Mouse (Mus musculus): ENCODE measurements around the gene Trim33. TPM values are rescaled to one million over a fixed set of nuclear protein-coding genes. Genes with fewer than 3 reads are reported as not detected.

The Trim33 gene
- polyA plus RNA-seq, 1 experiment from 2014 or later = 35.4 TPM

DNA sequence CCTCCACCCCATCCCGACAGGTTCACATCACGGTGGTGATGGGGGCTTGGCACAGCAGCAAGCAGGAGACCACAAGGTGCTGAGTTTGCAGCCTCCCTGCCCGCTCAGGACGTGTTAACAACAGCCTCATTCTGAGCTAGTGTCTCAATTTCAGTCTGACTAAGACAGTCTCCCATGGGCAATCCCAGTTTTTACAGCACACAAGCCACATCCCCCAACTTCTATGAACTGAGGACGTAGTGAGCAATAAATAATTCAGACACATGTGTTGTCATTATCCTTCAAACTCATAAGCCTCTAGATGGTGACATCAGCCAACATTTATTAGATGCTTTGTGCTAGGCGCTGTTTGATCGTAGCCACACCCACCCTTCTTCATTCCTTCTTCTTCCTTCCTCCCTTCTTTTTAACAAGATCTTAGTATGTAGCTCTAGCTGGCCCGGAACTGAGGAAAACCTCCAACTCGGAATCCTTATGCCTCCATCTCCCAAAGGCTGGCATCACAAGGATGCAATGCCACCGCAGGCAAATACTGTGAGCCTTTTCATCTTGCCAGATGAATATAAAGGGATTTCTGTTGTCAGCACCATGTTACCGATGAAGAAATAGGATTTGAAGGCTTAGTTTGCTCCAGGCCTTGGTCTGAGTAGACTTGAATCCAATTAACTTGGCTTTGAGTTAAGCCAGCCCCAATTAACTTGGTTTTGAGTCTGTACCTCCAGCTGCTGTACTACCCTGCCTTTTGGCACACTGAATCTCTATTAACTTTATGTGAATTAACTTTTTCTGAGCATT, 88.3 kb downstream of the Trim33 start:
- Histone ChIP-seq H3K4me3 (no peak overlapping the region), H3K9me3 (no peaks in the 10 kb centered on the region), H3K27ac (replicated peaks) (no peak overlapping the region), H3K36me3 (replicated peaks) (no peaks in the 10 kb centered on the region), H3K4me1 (no peaks in the 10 kb centered on the region), H3K27me3 (replicated peaks; ENCODE audit: low read depth, poor library complexity, severe bottlenecking) (no peaks in the 10 kb centered on the region)
- no peak for DNase-seq (ENCODE audit: low spot score)
- WGBS = 80% methylated on average over 11 of the region's 11 CpGs

DNA sequence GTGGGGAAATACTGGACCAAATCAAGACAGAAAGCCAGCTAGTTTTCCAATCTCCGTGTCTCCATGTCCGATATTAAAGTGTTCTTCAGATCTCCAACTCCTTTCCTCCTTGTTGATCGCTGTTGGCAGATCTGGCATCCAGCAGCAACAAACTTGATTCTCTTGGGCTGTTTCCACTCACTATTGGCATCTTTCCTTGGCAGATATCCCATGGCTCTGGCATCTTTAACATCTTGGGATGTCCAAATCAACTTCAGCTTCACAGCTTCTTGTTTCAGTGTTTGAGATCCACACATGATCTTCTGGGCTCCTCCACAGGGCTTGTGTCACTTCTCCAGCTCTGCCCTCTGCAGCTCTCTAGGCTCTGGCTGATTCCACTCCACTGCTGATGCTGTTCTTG, 89.6 kb downstream of the Trim33 start:
- no peaks in the 10 kb centered on the region for H3K36me3 ChIP-seq (replicated peaks)
- H3K9me3 ChIP-seq = no peaks in the 10 kb centered on the region
- no peak overlapping the region for H3K27ac ChIP-seq (replicated peaks)
- H3K4me1 ChIP-seq = no peaks in the 10 kb centered on the region
- 95% methylated on average over 3 of the region's 3 CpGs for WGBS
- DNase-seq (ENCODE audit: low spot score) = no peak
- no peaks in the 10 kb centered on the region for H3K27me3 ChIP-seq (replicated peaks; ENCODE audit: low read depth, poor library complexity, severe bottlenecking)
- H3K4me3 ChIP-seq = no peak overlapping the region

- H3K27ac ChIP-seq (replicated peaks) = no peak overlapping the region
- 37% methylated on average over 8 of the region's 8 CpGs for WGBS
- DNase-seq (ENCODE audit: low spot score) = peak; percentile 61
Measured at GRCm38 (mm10) chr3:103374028-103374427, 94.9 kb downstream of the Trim33 start.

DNA sequence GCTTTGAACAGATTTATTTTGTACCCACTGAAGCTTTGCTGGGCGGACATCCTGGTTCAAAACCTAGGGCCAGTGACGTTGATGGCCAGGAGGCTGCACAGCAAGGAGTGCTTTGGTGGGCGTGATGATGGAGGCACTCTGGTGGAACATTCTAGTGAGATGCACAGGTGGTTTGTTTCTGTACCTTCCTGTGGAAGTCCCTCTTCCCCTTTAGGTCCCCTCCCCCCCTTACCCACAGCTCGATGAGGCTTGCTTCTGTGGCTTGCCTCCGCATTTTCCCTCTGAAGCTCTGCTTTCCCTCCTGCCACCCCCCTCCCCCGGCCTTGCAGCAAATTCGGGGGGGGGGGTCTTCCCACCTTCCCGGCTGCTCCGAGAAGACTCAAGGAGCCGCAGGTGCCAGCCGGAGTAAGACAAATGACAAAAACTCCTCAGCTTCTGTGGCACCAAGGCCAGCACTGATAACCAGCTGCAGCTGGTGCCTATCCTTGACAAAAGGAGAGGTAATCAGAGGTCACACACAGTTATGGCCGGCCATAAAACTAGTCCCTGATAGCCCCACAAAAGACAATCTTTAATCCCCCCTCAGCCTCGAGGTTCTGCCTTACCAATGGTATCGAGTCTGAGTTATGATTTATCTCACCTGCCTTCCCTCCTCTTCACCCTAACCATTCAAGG, 96.2 kb downstream of the Trim33 start:
- H3K4me3 ChIP-seq = no peak overlapping the region
- no peaks in the 10 kb centered on the region for H3K36me3 ChIP-seq (replicated peaks)
- H3K27me3 ChIP-seq (replicated peaks; ENCODE audit: low read depth, poor library complexity, severe bottlenecking) = no peaks in the 10 kb centered on the region
- DNase-seq (ENCODE audit: low spot score) = no peak
- H3K9me3 ChIP-seq = no peaks in the 10 kb centered on the region
- no peaks in the 10 kb centered on the region for H3K4me1 ChIP-seq
- H3K27ac ChIP-seq (replicated peaks) = no peak overlapping the region
- 69% methylated on average over 14 of the region's 14 CpGs for WGBS

More at GRCm38 (mm10) chr3:103374028-103374427, 94.9 kb downstream of the Trim33 start:
- H3K4me1 ChIP-seq = no peaks in the 10 kb centered on the region
- H3K9me3 ChIP-seq = no peaks in the 10 kb centered on the region
- H3K36me3 ChIP-seq (replicated peaks) = no peaks in the 10 kb centered on the region
- no peaks in the 10 kb centered on the region for H3K27me3 ChIP-seq (replicated peaks; ENCODE audit: low read depth, poor library complexity, severe bottlenecking)
- H3K4me3 ChIP-seq = no peak overlapping the region

DNA sequence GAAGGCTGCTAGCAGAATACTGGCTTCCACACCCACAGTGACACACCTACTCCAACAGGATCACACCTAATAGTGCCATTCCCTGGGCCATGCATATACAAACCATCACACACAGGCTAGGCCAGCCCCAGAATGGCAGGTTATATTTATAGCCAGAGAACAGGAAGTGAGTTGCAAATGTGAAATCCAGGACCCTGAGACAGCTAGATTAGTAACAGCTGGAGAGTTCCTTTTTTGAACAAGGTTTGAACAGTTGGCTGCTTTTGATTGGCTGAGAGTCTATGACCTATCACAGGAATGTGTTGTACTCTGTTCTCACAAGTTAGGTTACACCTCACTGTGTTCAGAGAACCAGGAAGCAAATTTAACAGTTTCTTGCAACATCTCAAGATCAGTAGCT, 98.9 kb downstream of the Trim33 start:
- no peaks in the 10 kb centered on the region for H3K4me1 ChIP-seq
- H3K27me3 ChIP-seq (replicated peaks; ENCODE audit: low read depth, poor library complexity, severe bottlenecking) = no peaks in the 10 kb centered on the region
- H3K36me3 ChIP-seq (replicated peaks) = no peaks in the 10 kb centered on the region
- 0 out of 2 replicates have a peak, but pooled peaks cover 2% of the 10 kb centered on the region for H3K9me3 ChIP-seq
- H3K4me3 ChIP-seq = no peak overlapping the region
- no peak overlapping the region for H3K27ac ChIP-seq (replicated peaks)
- peak; percentile 28 for DNase-seq (ENCODE audit: low spot score)

GRCm38 (mm10) chr3:103379371-103379770, 100.3 kb downstream of the Trim33 start:
- Histone ChIP-seq H3K27ac (replicated peaks) (no peak overlapping the region), H3K27me3 (replicated peaks; ENCODE audit: low read depth, poor library complexity, severe bottlenecking) (no peaks in the 10 kb centered on the region), H3K4me1 (no peaks in the 10 kb centered on the region), H3K4me3 (no peak overlapping the region), H3K9me3 (0 out of 2 replicates have a peak, but pooled peaks cover 2% of the 10 kb centered on the region), H3K36me3 (replicated peaks) (no peaks in the 10 kb centered on the region)
- 78% methylated on average over 3 of the region's 3 CpGs for WGBS
- no peak for DNase-seq (ENCODE audit: low spot score)

- no peak for DNase-seq (ENCODE audit: low spot score)
- 88% methylated on average over 8 of the region's 8 CpGs for WGBS
- Histone ChIP-seq H3K9me3 (0 out of 2 replicates have a peak, but pooled peaks cover 2% of the 10 kb centered on the region), H3K4me3 (no peak overlapping the region), H3K27me3 (replicated peaks; ENCODE audit: low read depth, poor library complexity, severe bottlenecking) (no peaks in the 10 kb centered on the region), H3K4me1 (no peaks in the 10 kb centered on the region), H3K36me3 (replicated peaks) (no peaks in the 10 kb centered on the region), H3K27ac (replicated peaks) (no peak overlapping the region)
Measured at GRCm38 (mm10) chr3:103380814-103381213, 101.7 kb downstream of the Trim33 start.

GRCm38 (mm10) chr3:103381441-103381840, 102.3 kb downstream of the Trim33 start:
- 90% methylated on average over 6 of the region's 6 CpGs for WGBS
- Histone ChIP-seq H3K27ac (replicated peaks) (no peak overlapping the region), H3K36me3 (replicated peaks) (no peaks in the 10 kb centered on the region), H3K4me3 (no peak overlapping the region), H3K27me3 (replicated peaks; ENCODE audit: low read depth, poor library complexity, severe bottlenecking) (no peaks in the 10 kb centered on the region), H3K9me3 (0 out of 2 replicates have a peak, but pooled peaks cover 2% of the 10 kb centered on the region), H3K4me1 (no peaks in the 10 kb centered on the region)
- DNase-seq (ENCODE audit: low spot score) = no peak

DNA sequence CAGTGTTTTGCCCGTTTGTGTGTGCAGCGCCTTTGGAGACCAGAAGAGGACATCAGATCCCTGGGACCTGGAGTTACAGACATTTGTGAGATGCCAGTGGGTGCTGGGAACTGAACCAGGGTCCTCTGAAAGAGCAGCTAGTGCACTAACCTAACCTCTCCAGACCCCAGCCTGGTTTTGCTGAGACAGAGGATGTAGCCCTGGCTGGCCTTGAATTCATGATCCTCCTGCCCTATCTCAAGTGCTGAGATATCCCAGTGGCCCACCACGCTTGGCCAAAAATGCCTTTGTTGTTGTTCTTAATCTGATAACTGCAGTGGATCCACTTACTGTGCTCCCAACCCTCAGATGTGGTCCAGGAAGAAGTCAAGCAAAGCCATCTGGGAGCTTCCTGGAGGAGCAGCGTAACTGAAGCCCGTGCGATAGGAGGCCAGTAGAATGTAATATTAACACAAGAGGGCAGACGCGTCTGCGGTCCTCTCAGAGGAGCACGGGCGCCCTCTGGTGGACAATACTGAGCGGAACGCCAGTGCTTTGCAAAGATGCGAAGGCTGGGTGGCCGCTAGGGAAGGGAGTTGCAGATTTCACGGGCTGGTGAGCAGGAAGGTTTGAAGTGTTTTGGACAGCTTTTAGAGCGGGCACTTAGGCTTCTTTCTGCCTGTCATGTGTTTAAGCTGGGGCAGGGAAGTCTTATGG, 103.9 kb downstream of the Trim33 start:
- 21% methylated on average over 17 of the region's 17 CpGs for WGBS
- no peaks in the 10 kb centered on the region for H3K27me3 ChIP-seq (replicated peaks; ENCODE audit: low read depth, poor library complexity, severe bottlenecking)
- no peak overlapping the region for H3K27ac ChIP-seq (replicated peaks)

DNA sequence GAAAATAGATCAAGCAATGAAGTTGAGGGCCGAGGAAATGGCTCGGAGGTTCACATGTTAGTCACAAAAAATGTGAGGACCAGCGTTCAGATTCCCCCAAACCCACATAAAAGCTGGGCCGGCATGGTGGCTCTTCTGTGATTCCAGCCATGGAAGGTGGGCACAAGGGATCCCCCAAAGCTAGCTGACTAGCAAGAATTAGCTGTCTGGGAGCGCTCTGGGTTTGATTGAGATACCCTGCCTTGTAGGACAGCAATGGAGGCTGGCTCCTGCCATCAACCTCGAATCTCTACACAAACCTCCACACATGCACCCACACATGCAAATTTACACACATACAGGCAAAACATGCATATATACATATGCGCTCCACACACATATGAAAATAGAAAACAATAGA, 105.4 kb downstream of the Trim33 start:
- Histone ChIP-seq H3K4me3 (no peak overlapping the region), H3K36me3 (replicated peaks) (no peaks in the 10 kb centered on the region), H3K27ac (replicated peaks) (no peak overlapping the region), H3K4me1 (no peaks in the 10 kb centered on the region), H3K27me3 (replicated peaks; ENCODE audit: low read depth, poor library complexity, severe bottlenecking) (no peaks in the 10 kb centered on the region), H3K9me3 (0 out of 2 replicates have a peak, but pooled peaks cover 2% of the 10 kb centered on the region)
- DNase-seq (ENCODE audit: low spot score) = no peak
- 90% methylated on average over 7 of the region's 7 CpGs for WGBS

More for the DNA sequence above, 103.9 kb downstream of the Trim33 start:
- H3K4me1 ChIP-seq = no peaks in the 10 kb centered on the region
- DNase-seq (ENCODE audit: low spot score) = peak; percentile 93
- H3K36me3 ChIP-seq (replicated peaks) = no peaks in the 10 kb centered on the region
- H3K9me3 ChIP-seq = 0 out of 2 replicates have a peak, but pooled peaks cover 2% of the 10 kb centered on the region
- H3K4me3 ChIP-seq = no peak overlapping the region

GRCm38 (mm10) chr3:103384949-103385348, 105.9 kb downstream of the Trim33 start:
- H3K36me3 ChIP-seq (replicated peaks) = no peaks in the 10 kb centered on the region
- H3K27ac ChIP-seq (replicated peaks) = no peak overlapping the region
- no peaks in the 10 kb centered on the region for H3K4me1 ChIP-seq
- H3K4me3 ChIP-seq = no peak overlapping the region
- DNase-seq (ENCODE audit: low spot score) = no peak
- WGBS = 84% methylated on average over 5 of the region's 5 CpGs
- 0 out of 2 replicates have a peak, but pooled peaks cover 2% of the 10 kb centered on the region for H3K9me3 ChIP-seq
- H3K27me3 ChIP-seq (replicated peaks; ENCODE audit: low read depth, poor library complexity, severe bottlenecking) = no peaks in the 10 kb centered on the region

DNA sequence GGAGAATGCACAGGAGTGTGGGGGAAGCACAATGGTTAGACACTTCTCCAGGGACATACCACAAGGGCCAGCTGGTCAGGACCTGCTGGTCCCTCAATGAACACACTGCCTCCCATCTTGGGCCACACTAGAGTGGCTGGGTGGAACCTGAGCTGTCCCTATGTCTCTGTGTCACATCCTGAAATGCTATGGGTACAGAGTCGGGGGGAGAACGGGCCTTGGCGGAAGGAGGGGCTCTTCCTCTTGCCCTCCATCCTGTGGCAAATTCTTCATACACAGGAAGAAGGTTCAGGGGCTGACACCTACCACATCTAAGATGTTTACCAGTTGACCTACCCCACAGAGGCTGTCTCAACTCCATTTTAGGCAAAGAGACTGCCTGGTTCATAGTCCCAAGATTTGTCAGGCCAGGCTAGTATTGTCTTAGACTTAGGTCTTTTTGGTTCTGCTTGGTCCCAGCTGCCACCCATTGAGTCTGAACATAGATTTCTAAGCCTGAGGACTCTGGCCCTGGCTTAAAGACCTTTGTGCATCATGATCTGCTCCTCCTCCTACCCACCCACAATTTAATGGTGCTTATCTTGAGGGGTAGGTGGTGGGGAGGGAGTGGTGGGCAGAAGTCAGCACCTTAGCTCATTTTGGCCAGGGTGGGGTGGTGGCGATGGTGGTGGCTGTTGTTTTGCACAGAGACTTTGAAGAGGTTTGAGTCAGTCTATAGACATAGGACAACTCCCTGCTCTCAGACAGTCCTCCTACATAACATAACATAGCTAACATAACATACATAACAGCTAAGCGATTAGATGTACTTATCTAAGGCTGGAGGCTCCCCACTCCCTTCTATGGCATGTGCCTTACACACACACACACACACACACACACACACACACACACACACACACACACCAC, 106.5 kb downstream of the Trim33 start:
- no peak for DNase-seq (ENCODE audit: low spot score)
- H3K4me1 ChIP-seq = no peaks in the 10 kb centered on the region
- WGBS = 88% methylated on average over 5 of the region's 5 CpGs
- no peaks in the 10 kb centered on the region for H3K36me3 ChIP-seq (replicated peaks)
- no peaks in the 10 kb centered on the region for H3K27me3 ChIP-seq (replicated peaks; ENCODE audit: low read depth, poor library complexity, severe bottlenecking)
- no peak overlapping the region for H3K27ac ChIP-seq (replicated peaks)
- H3K4me3 ChIP-seq = no peak overlapping the region
- 0 out of 2 replicates have a peak, but pooled peaks cover 2% of the 10 kb centered on the region for H3K9me3 ChIP-seq
